In the genomic region with DNA sequence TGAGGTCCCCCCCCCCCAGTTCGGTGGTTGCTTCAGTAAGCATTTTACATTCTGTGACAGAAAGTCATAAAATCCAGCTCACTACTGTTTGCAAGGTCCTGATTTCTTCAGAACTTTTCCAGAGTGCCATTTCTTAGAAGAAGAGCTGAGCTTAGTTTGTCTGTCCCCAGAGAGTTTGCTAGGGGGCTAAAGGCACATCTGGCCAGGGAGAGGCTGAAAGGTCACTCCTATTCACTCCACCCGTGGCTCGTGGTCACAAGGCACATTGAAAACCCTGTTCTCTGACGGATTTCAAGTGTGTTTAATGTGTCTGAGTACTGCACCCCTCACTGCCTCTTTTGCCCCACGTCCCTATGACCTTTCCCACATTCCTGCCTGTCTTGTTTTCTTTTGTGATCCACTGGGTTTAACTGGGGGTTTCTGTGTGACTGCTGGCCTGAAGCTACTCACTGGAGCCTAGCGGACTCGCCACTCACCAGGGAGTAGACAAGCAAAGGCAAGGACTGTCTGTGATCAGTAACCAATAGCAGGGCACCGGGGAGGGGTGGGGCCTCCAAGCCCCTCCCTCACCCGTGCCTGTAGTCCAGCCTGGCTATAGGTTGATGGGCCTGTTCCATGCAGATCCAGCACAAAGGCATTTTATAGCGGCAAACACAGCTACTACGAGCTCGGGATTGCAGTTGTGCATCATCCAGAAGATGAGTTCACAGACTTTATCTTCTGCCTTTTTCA, we compare ENCODE assay signal across 12 mouse cellular contexts. TPM values are rescaled to one million over a fixed set of nuclear protein-coding genes. Genes with fewer than 3 reads are reported as not detected.
DNase-seq lines count a peak whose midpoint lies in the region; ATAC-seq and TF ChIP-seq lines count a peak whose summit lies in the region.
"Had no signal": no experiment of that assay in that cellular context is flagged by ENCODE, and none has a peak within 500 bp of the region (broad histone marks: within the 10 kb centered on the region; RNA-seq: fewer than 3 reads in every experiment).

No protein-coding gene starts in this region.

- H3K4me2 ChIP-seq in intestine, embryonic 14.5 days (ENCODE audit: low read length), result no peak overlapping the region
- H3K4me2 ChIP-seq in intestine, postnatal 0 days (replicated peaks; ENCODE audit: low read depth), result no peak overlapping the region
- H3K4me2 ChIP-seq in intestine, embryonic 15.5 days (replicated peaks), result no peak overlapping the region
- H3K4me2 ChIP-seq in liver, postnatal 0 days (ENCODE audit: low read depth, low read length), result no peak overlapping the region

- no peaks in the 10 kb centered on the region for H3K79me2 ChIP-seq in MEL (ENCODE audit: control insufficient read depth, insufficient read depth, low read length, poor library complexity)

- no peak for TF ChIP-seq CTCF in intestine, postnatal 0 days (IDR thresholded peaks at IDR 0.05; ENCODE audit: low read depth)
- no peak for TF ChIP-seq CTCF in MEL (IDR thresholded peaks at IDR 0.05 in 2 of 3, conservative IDR thresholded peaks at IDR 0.05 in 1 of 3; ENCODE audit: control insufficient read depth in 1 of 3, insufficient read depth in 1 of 3, low read depth in 2 of 3, low read length in 3 of 3, poor library complexity in 1 of 3, severe bottlenecking in 1 of 3)
- no peak for TF ChIP-seq CTCF in liver, postnatal 0 days (IDR thresholded peaks at IDR 0.05; ENCODE audit: low read depth)

- H3K9ac ChIP-seq in intestine, embryonic 14.5 days (ENCODE audit: low read length), result no peak overlapping the region
- no peak overlapping the region for H3K9ac ChIP-seq in intestine, postnatal 0 days (ENCODE audit: low read depth, low read length)
- peak overlapping the region; percentile 24; the same call in 1 of the 2 replicates for H3K9ac ChIP-seq in MEL (ENCODE audit: control insufficient read depth, low read depth, low read length, poor library complexity, severe bottlenecking)
- H3K9ac ChIP-seq in intestine, embryonic 15.5 days, result no peak overlapping the region
- no peak overlapping the region for H3K9ac ChIP-seq in liver, postnatal 0 days (replicated peaks)
- H3K9ac ChIP-seq: liver, embryonic 14.5 days had no signal

- ATAC-seq in intestine, embryonic 14.5 days (replicated peaks; ENCODE audit: low FRiP score, low TSS enrichment, low read depth), result peak; percentile 82; the same call in 1 of the 2 replicates
- ATAC-seq in intestine, postnatal 0 days, result no peak
- ATAC-seq in intestine, embryonic 15.5 days, result peak; percentile 73
- peak; percentile 88 for ATAC-seq in liver, postnatal 0 days
- ATAC-seq: hindbrain, postnatal 0 days had no signal

- no peak for DNase-seq in intestine, embryonic 14.5 days (ENCODE audit: low spot score)
- peak; percentile 70 for DNase-seq in MEL (ENCODE audit: low read depth, low spot score)
- DNase-seq in liver, postnatal 0 days, result peak; percentile 47
- DNase-seq in cerebellum, postnatal 25 days, result no peak
- no peak for DNase-seq in thymus, postnatal 0 days (ENCODE audit: low spot score)
- no peak for DNase-seq in thymus, postnatal 10 days (ENCODE audit: low spot score in 2 of 2)
- DNase-seq: adrenal gland, postnatal 36 days; cerebellum, postnatal 14 days had no signal

- no peaks in the 10 kb centered on the region; the same call in 1 of the 2 replicates for H3K4me1 ChIP-seq in intestine, embryonic 14.5 days (replicated peaks; ENCODE audit: control insufficient read depth, insufficient read depth, low read length)
- no peaks in the 10 kb centered on the region for H3K4me1 ChIP-seq in intestine, postnatal 0 days (replicated peaks; ENCODE audit: control insufficient read depth, insufficient read depth, low read length)
- H3K4me1 ChIP-seq in MEL (ENCODE audit: control insufficient read depth in 1 of 2, insufficient read depth in 2 of 2, low read length in 2 of 2), result no peaks in the 10 kb centered on the region
- no peaks in the 10 kb centered on the region for H3K4me1 ChIP-seq in intestine, embryonic 15.5 days (replicated peaks)
- H3K4me1 ChIP-seq in liver, postnatal 0 days (ENCODE audit: insufficient read depth), result no peaks in the 10 kb centered on the region

- WGBS in intestine, embryonic 14.5 days, result 11% methylated on average over 12 of the region's 12 CpGs
- 9% methylated on average over 12 of the region's 12 CpGs for WGBS in intestine, postnatal 0 days
- 11% methylated on average over 12 of the region's 12 CpGs for WGBS in intestine, embryonic 15.5 days
- 19% methylated on average over 12 of the region's 12 CpGs for WGBS in liver, postnatal 0 days (ENCODE audit: insufficient replicate concordance)

- no peak overlapping the region for H3K4me3 ChIP-seq in intestine, embryonic 14.5 days (ENCODE audit: low read depth, low read length)
- H3K4me3 ChIP-seq in intestine, postnatal 0 days (ENCODE audit: low read depth, low read length), result no peak overlapping the region
- peak overlapping the region; percentile 29 to 34; a peak in 2 of 4 replicates for H3K4me3 ChIP-seq in MEL (ENCODE audit: control insufficient read depth in 1 of 2, insufficient read depth in 1 of 2, low read depth in 2 of 2, low read length in 2 of 2)
- H3K4me3 ChIP-seq in intestine, embryonic 15.5 days (replicated peaks), result no peak overlapping the region
- H3K4me3 ChIP-seq in liver, postnatal 0 days (ENCODE audit: low read depth, low read length), result no peak overlapping the region

- no peak for TF ChIP-seq RAD21 in MEL (IDR thresholded peaks at IDR 0.05; ENCODE audit: low read depth, low read length)

- no peak overlapping the region for H3K27ac ChIP-seq in intestine, embryonic 14.5 days (ENCODE audit: low read depth)
- H3K27ac ChIP-seq in intestine, postnatal 0 days (ENCODE audit: low read depth, low read length), result no peak overlapping the region
- no peak overlapping the region for H3K27ac ChIP-seq in MEL (ENCODE audit: control insufficient read depth, low read depth, low read length)
- no peak overlapping the region for H3K27ac ChIP-seq in intestine, embryonic 15.5 days
- H3K27ac ChIP-seq in liver, postnatal 0 days (ENCODE audit: low read depth), result no peak overlapping the region
- H3K27ac ChIP-seq: hindbrain, postnatal 0 days; liver, embryonic 14.5 days had no signal

- no peaks in the 10 kb centered on the region for H3K36me3 ChIP-seq in intestine, embryonic 14.5 days (ENCODE audit: control insufficient read depth, insufficient read depth, low read length)
- no peaks in the 10 kb centered on the region for H3K36me3 ChIP-seq in intestine, postnatal 0 days (ENCODE audit: control insufficient read depth, insufficient read depth)
- H3K36me3 ChIP-seq in MEL (ENCODE audit: control insufficient read depth in 1 of 2, insufficient read depth in 2 of 2, low read length in 2 of 2), result no peaks in the 10 kb centered on the region
- H3K36me3 ChIP-seq in intestine, embryonic 15.5 days, result no peaks in the 10 kb centered on the region
- no peaks in the 10 kb centered on the region for H3K36me3 ChIP-seq in liver, postnatal 0 days (replicated peaks; ENCODE audit: insufficient read depth, low read length)

- no peak for TF ChIP-seq POLR2A in MEL (IDR thresholded peaks at IDR 0.05; ENCODE audit: control insufficient read depth in 1 of 2, insufficient read depth in 1 of 2, low read depth in 1 of 2, low read length in 2 of 2, poor library complexity in 1 of 2)

- H3K27me3 ChIP-seq in intestine, embryonic 14.5 days (replicated peaks; ENCODE audit: control insufficient read depth, insufficient read depth, low read length), result peaks cover 75% of the 10 kb centered on the region
- H3K27me3 ChIP-seq in intestine, postnatal 0 days (replicated peaks; ENCODE audit: control insufficient read depth, insufficient read depth, low read length), result peaks cover 77% of the 10 kb centered on the region
- no peaks in the 10 kb centered on the region; a peak in 1 of 4 replicates for H3K27me3 ChIP-seq in MEL (ENCODE audit: control insufficient read depth in 1 of 2, insufficient read depth in 2 of 2, low read length in 2 of 2)
- H3K27me3 ChIP-seq in intestine, embryonic 15.5 days (replicated peaks), result peaks cover 58% of the 10 kb centered on the region
- peaks cover 81% of the 10 kb centered on the region for H3K27me3 ChIP-seq in liver, postnatal 0 days (ENCODE audit: insufficient read depth, low read length)

- H3K9me3 ChIP-seq in intestine, embryonic 14.5 days (ENCODE audit: control insufficient read depth, low read length), result no peaks in the 10 kb centered on the region
- no peaks in the 10 kb centered on the region for H3K9me3 ChIP-seq in intestine, postnatal 0 days (ENCODE audit: control insufficient read depth)
- no peaks in the 10 kb centered on the region for H3K9me3 ChIP-seq in MEL (replicated peaks; ENCODE audit: insufficient read depth, low read length)
- no peaks in the 10 kb centered on the region for H3K9me3 ChIP-seq in intestine, embryonic 15.5 days
- H3K9me3 ChIP-seq in liver, postnatal 0 days (ENCODE audit: low read length), result no peaks in the 10 kb centered on the region

- no peak for TF ChIP-seq EP300 in MEL (IDR thresholded peaks at IDR 0.05; ENCODE audit: low read depth in 1 of 2, low read length in 2 of 2)
- TF ChIP-seq EP300 in liver, postnatal 0 days (IDR thresholded peaks at IDR 0.05; ENCODE audit: low read depth), result no peak

TF ChIP-seq in MEL, 35 proteins besides CTCF, POLR2A, EP300 and RAD21:
- peak; percentile 15; the same call in 1 of the 2 replicates for TF ChIP-seq BHLHE40 (IDR thresholded peaks at IDR 0.05; ENCODE audit: borderline replicate concordance, low read depth, low read length)
- TF ChIP-seq POLR2AphosphoS2 (IDR thresholded peaks at IDR 0.05; ENCODE audit: low read length), result no peak
TF ChIP-seq in MEL: peak in this region for 1.

RNA-seq across cellular contexts. Expression of a gene that starts 13.2 kb away (rescaled TPM):
- polyA plus RNA-seq in intestine, embryonic 14.5 days (2014; fragmentation: Nextera tagmentation; extraction: Ambion mirVana), result not detected in 2 replicates
- polyA plus RNA-seq in intestine, postnatal 0 days (2015; fragmentation: Nextera tagmentation; extraction: Ambion mirVana), result not detected in 2 replicates
- total RNA-seq in MEL (2012; rRNA removed), result not detected in 2 replicates
- not detected for polyA plus RNA-seq in MEL (2012; ENCODE audit: insufficient read depth in 1 of 2, insufficient read length in 2 of 2, low read depth in 1 of 2, low replicate concordance in 2 of 2, missing spikeins in 1 of 2)
- polyA plus RNA-seq in intestine, embryonic 15.5 days (2015; fragmentation: Nextera tagmentation; extraction: Ambion mirVana), result not detected in 2 replicates
- polyA plus RNA-seq in liver, postnatal 0 days (2015; fragmentation: Nextera tagmentation; extraction: Ambion mirVana), result not detected in 2 replicates
- polyA plus RNA-seq in thymus, postnatal 0 days (2015; fragmentation: Nextera tagmentation; extraction: Ambion mirVana), result 0.08 TPM in 1 of 2 replicates, not detected in the other
- total RNA-seq: adrenal gland, postnatal 36 days; hindbrain, postnatal 0 days had no signal
- polyA plus RNA-seq: hindbrain, postnatal 0 days had no signal

Comparison
In these comparisons a context has a peak if more than half of its experiments do, and no peak if none do; other contexts are left out.
1. DNase-seq: peak in MEL (single experiment) and liver, postnatal 0 days (single experiment); none in intestine, embryonic 14.5 days (single experiment), cerebellum, postnatal 25 days (0 of 2), thymus, postnatal 0 days (single experiment) and thymus, postnatal 10 days (0 of 2).
2. H3K4me3 ChIP-seq: peak in MEL (2 of 2); none in intestine, embryonic 14.5 days (single experiment), intestine, postnatal 0 days (single experiment), intestine, embryonic 15.5 days (single experiment) and liver, postnatal 0 days (single experiment).